Mouse (Mus musculus) 3134 (cell line): ENCODE measurements at regions not wholly inside any gene's neighbourhood (a gene's known extent, or its start where the extent isn't known, plus 50 kb on each side); places are given as distances from the start of the nearest gene placed in this dataset.
A peak's percentile ranks its signal among the peaks of the same experiment; 100 is the strongest.

Source experiments
- DNase-seq: peaks from one replicate; pipeline ENCODE4 v3.0.0-alpha.2; 2011; ENCODE audit warnings: low spot score; ENCODE audit not compliant: insufficient read length; ENCODE audit errors: extremely low read depth

GRCm38 (mm10) chr7:95460889-95461288, 710.2 kb upstream of the Tenm4 start:
- no peak for DNase-seq

GRCm38 (mm10) chr7:95465506-95465905, 705.5 kb upstream of the Tenm4 start:
- DNase-seq = no peak

- DNase-seq = no peak
Observed at GRCm38 (mm10) chr7:95467028-95467427, 704.0 kb upstream of the Tenm4 start.

GRCm38 (mm10) chr7:95473892-95474291, 697.2 kb upstream of the Tenm4 start:
- no peak for DNase-seq

- no peak for DNase-seq
Observed at GRCm38 (mm10) chr7:95480121-95480726, 690.8 kb upstream of the Tenm4 start.

GRCm38 (mm10) chr7:95489666-95490065, 681.4 kb upstream of the Tenm4 start:
- peak; percentile 1 for DNase-seq

- DNase-seq = no peak
Observed at GRCm38 (mm10) chr7:95494793-95495192, 676.3 kb upstream of the Tenm4 start.

- DNase-seq = no peak
Observed at GRCm38 (mm10) chr7:95502959-95503358, 668.1 kb upstream of the Tenm4 start.

- no peak for DNase-seq
Observed at GRCm38 (mm10) chr7:95547256-95547655, 623.8 kb upstream of the Tenm4 start.

- DNase-seq = no peak
Observed at GRCm38 (mm10) chr7:95550099-95550498, 620.9 kb upstream of the Tenm4 start.

- no peak for DNase-seq
Observed at GRCm38 (mm10) chr7:95551798-95552387, 619.2 kb upstream of the Tenm4 start.

GRCm38 (mm10) chr7:95558589-95558988, 612.5 kb upstream of the Tenm4 start:
- no peak for DNase-seq

- no peak for DNase-seq
Observed at GRCm38 (mm10) chr7:95578633-95579032, 592.4 kb upstream of the Tenm4 start.

- no peak for DNase-seq
Observed at GRCm38 (mm10) chr7:95581325-95581724, 589.7 kb upstream of the Tenm4 start.

GRCm38 (mm10) chr7:95598339-95598738, 572.7 kb upstream of the Tenm4 start:
- no peak for DNase-seq

- no peak for DNase-seq
Observed at GRCm38 (mm10) chr7:95613736-95614135, 557.3 kb upstream of the Tenm4 start.

GRCm38 (mm10) chr7:95617370-95617769, 553.7 kb upstream of the Tenm4 start:
- DNase-seq = no peak

- no peak for DNase-seq
Observed at GRCm38 (mm10) chr7:95618170-95618569, 552.9 kb upstream of the Tenm4 start.

GRCm38 (mm10) chr7:95620079-95620478, 551.0 kb upstream of the Tenm4 start:
- DNase-seq = no peak

GRCm38 (mm10) chr7:95640683-95641082, 530.4 kb upstream of the Tenm4 start:
- no peak for DNase-seq

GRCm38 (mm10) chr7:95674319-95674718, 496.7 kb upstream of the Tenm4 start:
- DNase-seq = no peak

- DNase-seq = no peak
Observed at GRCm38 (mm10) chr7:95682521-95682920, 488.5 kb upstream of the Tenm4 start.

- no peak for DNase-seq
Observed at GRCm38 (mm10) chr7:95687733-95688132, 483.3 kb upstream of the Tenm4 start.
